Mouse (Mus musculus) liver, embryonic 12.5 days (tissue): ENCODE data around the gene Pitpna. TPM values are rescaled to one million over a fixed set of nuclear protein-coding genes. Genes with fewer than 3 reads are reported as not detected.

Experiments used
- ATAC-seq: fragments of 200-750 bp; cut with Nextera tagmentation; 2 replicates; pipeline ENCODE4 v1.8.0; 2017; ENCODE audit warnings: moderate number of reproducible peaks, mild to moderate bottlenecking, moderate library complexity
- H3K27ac ChIP-seq: fragments of 300-500 bp; sonication (generic); 2 replicates; pipeline ENCODE4 v1.5.1; 2016; ENCODE audit warnings: mild to moderate bottlenecking
- H3K27me3 ChIP-seq: fragments of 300-500 bp; sonication (generic); replicated peaks from 2 replicates; pipeline ENCODE4 v1.6.1; 2016; ENCODE audit warnings: mild to moderate bottlenecking, moderate library complexity
- H3K36me3 ChIP-seq: fragments of 300-500 bp; sonication (generic); 2 replicates; pipeline ENCODE4 v1.6.1; 2016; ENCODE audit warnings: mild to moderate bottlenecking, moderate library complexity
- H3K4me1 ChIP-seq: fragments of 300-500 bp; sonication (generic); 2 replicates; pipeline ENCODE4 v1.6.1; 2016
- H3K4me2 ChIP-seq: fragments of 300-500 bp; sonication (generic); 2 replicates; pipeline ENCODE4 v1.6.1; 2016; ENCODE audit warnings: mild to moderate bottlenecking, moderate library complexity
- H3K4me3 ChIP-seq: fragments of 300-500 bp; sonication (generic); 2 replicates; pipeline ENCODE4 v1.5.1; 2016; ENCODE audit warnings: mild to moderate bottlenecking, moderate library complexity
- H3K9ac ChIP-seq: fragments of 300-500 bp; sonication (generic); 2 replicates; pipeline ENCODE4 v1.6.1; 2016; ENCODE audit warnings: mild to moderate bottlenecking, moderate library complexity
- H3K9me3 ChIP-seq: fragments of 300-500 bp; sonication (generic); replicated peaks from 2 replicates; pipeline ENCODE4 v1.6.1; 2016; ENCODE audit warnings: mild to moderate bottlenecking, moderate library complexity
- WGBS: fragments of 180-500 bp; shearing (Covaris S2); methylation state at CpG from one replicate; pipeline ENCODE4 v1.1.7; 2016; ENCODE audit not compliant: insufficient replicate concordance; 5-methylcytosine and 5-hydroxymethylcytosine counted together
- polyA plus RNA-seq: library from polyadenylated mRNA; unstranded; fragments of >200 nt; fragmentation: Nextera tagmentation; extraction: Ambion mirVana; gene quantifications from 2 replicates; pipeline ENCODE4 v1.2.1, GENCODE M21; 2016

Gene Pitpna
- polyA plus RNA-seq, 1 experiment from 2014 or later, result 65.7 TPM

DNA sequence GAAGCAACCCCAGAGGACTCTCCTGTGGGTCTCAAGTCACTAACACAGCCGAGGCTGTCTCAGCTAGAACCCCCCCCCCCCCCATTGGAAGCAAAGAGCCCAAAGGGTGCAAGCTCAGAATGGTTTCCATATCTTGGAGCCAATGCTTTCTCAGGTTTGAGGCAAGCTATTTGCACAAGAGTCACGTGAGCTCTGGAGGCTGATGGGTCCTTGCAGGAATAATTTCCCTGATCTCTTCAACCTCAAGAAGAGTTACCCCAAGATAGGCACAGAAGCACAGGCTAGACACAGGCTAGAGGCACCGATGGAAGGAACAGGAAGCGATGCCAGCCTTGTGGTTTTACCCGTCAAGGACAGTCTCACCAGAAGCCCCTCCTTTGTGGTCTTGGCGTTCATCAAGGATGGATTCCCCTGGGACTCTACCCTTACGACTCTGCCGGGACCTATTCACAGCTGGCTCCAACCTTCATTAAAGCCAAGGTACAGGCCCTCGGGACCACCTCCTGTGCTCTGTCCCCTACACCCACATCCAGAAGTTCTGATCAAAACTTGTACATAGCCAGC is 12.3 kb upstream of the Pitpna start:
- Histone ChIP-seq H3K9ac (no peak overlapping the region), H3K4me1 (peaks cover 24% of the 10 kb centered on the region), H3K36me3 (no peaks in the 10 kb centered on the region), H3K27ac (no peak overlapping the region), H3K4me3 (no peak overlapping the region), H3K27me3 (0 out of 2 replicates have a peak, but pooled peaks cover 8% of the 10 kb centered on the region), H3K9me3 (no peaks in the 10 kb centered on the region), H3K4me2 (no peak overlapping the region)
- no peak for ATAC-seq
- WGBS, result 33% methylated on average over 9 of the region's 9 CpGs

- Histone ChIP-seq H3K27ac (no peak overlapping the region), H3K4me2 (no peak overlapping the region), H3K9ac (no peak overlapping the region), H3K36me3 (no peaks in the 10 kb centered on the region), H3K9me3 (no peaks in the 10 kb centered on the region), H3K4me3 (no peak overlapping the region), H3K27me3 (0 out of 2 replicates have a peak, but pooled peaks cover 8% of the 10 kb centered on the region), H3K4me1 (no peaks in the 10 kb centered on the region)
- no peak for ATAC-seq
- WGBS, result 80% methylated on average over 5 of the region's 5 CpGs
Measured at GRCm38 (mm10) chr11:75578609-75579008, 9.3 kb upstream of the Pitpna start.

DNA sequence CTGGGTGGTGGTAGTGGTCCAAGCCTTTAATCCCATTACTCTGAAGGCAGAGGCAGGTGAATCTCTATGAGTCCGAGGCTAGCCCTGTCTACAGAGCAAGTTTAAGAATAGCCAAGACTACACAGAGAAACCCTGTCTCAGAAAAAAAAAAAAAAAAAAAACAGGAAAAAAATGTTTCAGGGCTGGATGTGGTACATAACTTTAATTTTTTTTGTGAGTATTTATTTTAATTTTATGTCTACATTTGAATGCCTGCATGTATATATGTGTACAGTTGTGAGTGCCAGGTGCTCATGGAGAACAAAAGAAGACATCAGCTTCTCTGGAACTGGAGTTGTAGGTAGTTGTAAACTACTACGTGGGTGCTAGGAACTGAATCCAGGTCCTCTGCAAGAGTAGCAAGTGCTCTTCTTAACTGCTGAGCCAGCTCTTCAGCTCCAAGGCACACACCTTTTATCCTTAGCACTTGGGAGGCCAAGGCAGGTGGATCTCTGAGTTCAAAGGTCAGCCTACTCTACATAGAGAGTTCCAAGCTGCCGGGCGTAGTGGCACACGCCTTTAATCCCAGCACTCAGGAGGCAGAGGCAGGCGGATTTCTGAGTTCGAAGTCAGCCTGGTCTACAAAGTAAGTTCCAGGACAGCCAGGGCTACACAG is 6.3 kb upstream of the Pitpna start:
- H3K36me3 ChIP-seq, result no peaks in the 10 kb centered on the region
- H3K27me3 ChIP-seq, result no peaks in the 10 kb centered on the region

GRCm38 (mm10) chr11:75583521-75583920 is 4.4 kb upstream of the Pitpna start:
- Histone ChIP-seq H3K9me3 (no peaks in the 10 kb centered on the region), H3K4me3 (no peak overlapping the region), H3K4me2 (no peak overlapping the region), H3K27ac (no peak overlapping the region), H3K4me1 (peaks cover 9% of the 10 kb centered on the region), H3K36me3 (no peaks in the 10 kb centered on the region), H3K27me3 (no peaks in the 10 kb centered on the region), H3K9ac (no peak overlapping the region)
- no peak for ATAC-seq
- 52% methylated on average over 2 of the region's 2 CpGs for WGBS

More for the DNA sequence above, 6.3 kb upstream of the Pitpna start:
- Histone ChIP-seq H3K4me2 (no peak overlapping the region), H3K27ac (no peak overlapping the region), H3K4me1 (no peaks in the 10 kb centered on the region), H3K9me3 (no peaks in the 10 kb centered on the region), H3K4me3 (no peak overlapping the region), H3K9ac (no peak overlapping the region)
- 85% methylated on average over 7 of the region's 7 CpGs for WGBS
- no peak for ATAC-seq

GRCm38 (mm10) chr11:75585061-75585460 is 2.8 kb upstream of the Pitpna start:
- H3K27ac ChIP-seq, result no peak overlapping the region
- H3K27me3 ChIP-seq, result no peaks in the 10 kb centered on the region
- no peak for ATAC-seq
- no peak overlapping the region for H3K4me3 ChIP-seq
- H3K9ac ChIP-seq, result no peak overlapping the region
- peaks cover 24% of the 10 kb centered on the region for H3K4me1 ChIP-seq
- H3K4me2 ChIP-seq, result no peak overlapping the region
- WGBS, result 43% methylated on average over 4 of the region's 4 CpGs
- peaks cover 2% of the 10 kb centered on the region; the same call in 1 of the 2 replicates for H3K36me3 ChIP-seq
- no peaks in the 10 kb centered on the region for H3K9me3 ChIP-seq

DNA sequence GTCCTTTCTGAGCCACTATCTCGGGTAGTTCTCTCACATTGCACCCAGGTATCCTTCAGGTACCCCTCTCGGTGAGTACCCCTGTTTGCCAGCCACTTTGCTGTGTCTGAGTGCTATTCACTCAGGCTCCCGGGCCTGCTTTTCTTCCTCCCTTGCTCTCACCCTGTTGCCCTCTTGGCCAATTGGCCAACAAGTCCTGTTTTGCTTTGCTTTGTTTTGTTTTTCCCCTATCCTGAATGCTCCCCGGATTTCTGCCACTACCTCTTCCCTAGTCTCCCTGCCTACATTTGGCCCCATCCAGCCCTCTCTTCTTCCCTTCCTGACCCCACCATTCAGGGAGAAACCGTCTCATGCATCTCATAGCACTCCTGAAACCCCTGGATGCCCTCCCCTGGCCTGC is 1.9 kb upstream of the Pitpna start:
- no peak for ATAC-seq
- H3K9me3 ChIP-seq, result no peaks in the 10 kb centered on the region
- WGBS, result 66% methylated on average over 5 of the region's 5 CpGs

GRCm38 (mm10) chr11:75586963-75587362 is 934 bp upstream of the Pitpna start:
- Histone ChIP-seq H3K4me1 (peaks cover 40% of the 10 kb centered on the region), H3K27ac (no peak overlapping the region), H3K27me3 (no peaks in the 10 kb centered on the region), H3K4me3 (no peak overlapping the region), H3K9ac (no peak overlapping the region), H3K4me2 (peak overlapping the region; percentile 95; the same call in 1 of the 2 replicates), H3K9me3 (no peaks in the 10 kb centered on the region), H3K36me3 (peaks cover 15% of the 10 kb centered on the region; the same call in 1 of the 2 replicates)
- 75% methylated on average over 5 of the region's 5 CpGs for WGBS
- no peak for ATAC-seq

More for the DNA sequence above, 1.9 kb upstream of the Pitpna start:
- H3K27me3 ChIP-seq, result no peaks in the 10 kb centered on the region
- H3K4me2 ChIP-seq, result no peak overlapping the region
- no peak overlapping the region for H3K9ac ChIP-seq
- peaks cover 7% of the 10 kb centered on the region; the same call in 1 of the 2 replicates for H3K36me3 ChIP-seq
- no peak overlapping the region for H3K4me3 ChIP-seq
- no peak overlapping the region for H3K27ac ChIP-seq
- peaks cover 30% of the 10 kb centered on the region for H3K4me1 ChIP-seq

DNA sequence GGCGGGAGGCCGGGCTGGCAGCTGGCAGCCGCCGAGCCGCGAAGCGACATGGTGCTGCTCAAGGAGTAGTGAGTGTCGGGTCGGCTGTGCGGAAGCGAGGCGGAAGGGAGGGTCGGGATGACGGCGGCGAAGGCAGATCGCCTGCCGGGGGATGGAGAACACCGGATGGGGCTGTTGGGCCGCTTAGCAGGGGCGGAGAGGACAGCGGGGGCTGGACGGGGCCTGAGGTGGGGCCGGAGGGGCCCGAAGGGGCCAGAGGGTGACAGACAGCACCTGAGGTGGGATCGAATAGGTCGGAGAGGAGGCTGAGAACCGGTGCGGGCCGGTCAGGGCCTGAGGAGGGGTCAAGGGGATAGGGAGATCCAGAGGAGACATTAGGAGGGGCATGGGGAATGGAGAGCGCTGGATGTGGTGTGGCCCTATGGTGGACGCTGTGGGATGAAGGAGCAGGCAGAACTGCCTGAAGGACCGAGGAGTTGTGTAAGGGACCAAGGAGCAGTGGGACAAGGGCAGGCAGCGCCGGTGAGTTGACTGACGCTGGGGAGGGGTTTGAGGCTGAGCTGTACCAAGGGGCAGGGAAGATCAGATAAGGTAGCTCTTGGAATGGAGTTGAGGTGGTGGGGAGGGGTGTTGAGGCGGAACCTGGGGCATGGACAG is 516 bp downstream of the Pitpna start:
- Histone ChIP-seq H3K4me2 (peak overlapping the region; percentile 95), H3K4me3 (peak overlapping the region; percentile 85), H3K9ac (peak overlapping the region; percentile 93), H3K4me1 (peaks cover 45% of the 10 kb centered on the region), H3K27me3 (no peaks in the 10 kb centered on the region), H3K36me3 (peaks cover 30% of the 10 kb centered on the region), H3K9me3 (no peaks in the 10 kb centered on the region), H3K27ac (peak overlapping the region; percentile 85)
- WGBS, result 1% methylated on average over 37 of the region's 37 CpGs
- ATAC-seq, result peak; percentile 66

- H3K4me1 ChIP-seq, result peaks cover 59% of the 10 kb centered on the region
- 45% methylated on average over 5 of the region's 5 CpGs for whole genome bisulfite sequencing
Measured at GRCm38 (mm10) chr11:75592612-75593011, 4.7 kb downstream of the Pitpna start.

DNA sequence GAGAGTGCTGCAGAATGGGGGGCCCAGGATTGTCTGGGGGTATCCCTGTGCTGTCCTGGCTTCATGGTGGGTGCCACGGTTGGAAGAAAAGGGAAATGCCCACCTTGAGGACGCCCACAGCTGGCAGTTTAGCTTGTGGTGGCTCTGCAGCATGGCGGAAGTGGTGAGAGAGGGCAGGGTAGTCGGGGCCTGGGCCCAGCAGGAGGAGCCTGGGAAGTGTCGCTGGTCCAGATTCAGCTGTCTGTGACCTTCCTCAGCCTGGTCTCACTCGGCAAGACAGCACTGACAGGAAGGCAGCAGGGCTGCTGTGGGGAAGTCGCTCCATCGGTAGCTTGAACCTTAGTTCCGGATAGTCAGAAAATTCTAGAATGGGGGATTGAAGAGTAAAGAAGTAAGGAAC is 6.5 kb downstream of the Pitpna start:
- H3K4me1 ChIP-seq, result peaks cover 51% of the 10 kb centered on the region
- peaks cover 87% of the 10 kb centered on the region for H3K36me3 ChIP-seq
- no peak for ATAC-seq
- WGBS, result 69% methylated on average over 9 of the region's 9 CpGs
- H3K4me3 ChIP-seq, result no peak overlapping the region
- no peaks in the 10 kb centered on the region for H3K9me3 ChIP-seq
- H3K4me2 ChIP-seq, result no peak overlapping the region
- H3K27ac ChIP-seq, result no peak overlapping the region
- no peak overlapping the region for H3K9ac ChIP-seq
- H3K27me3 ChIP-seq, result no peaks in the 10 kb centered on the region

More at GRCm38 (mm10) chr11:75592612-75593011, 4.7 kb downstream of the Pitpna start:
- Histone ChIP-seq H3K4me3 (no peak overlapping the region), H3K27ac (no peak overlapping the region), H3K9ac (no peak overlapping the region), H3K4me2 (peak overlapping the region; percentile 19; the same call in 1 of the 2 replicates), H3K9me3 (no peaks in the 10 kb centered on the region), H3K27me3 (no peaks in the 10 kb centered on the region), H3K36me3 (peaks cover 70% of the 10 kb centered on the region)
- no peak for ATAC-seq

DNA sequence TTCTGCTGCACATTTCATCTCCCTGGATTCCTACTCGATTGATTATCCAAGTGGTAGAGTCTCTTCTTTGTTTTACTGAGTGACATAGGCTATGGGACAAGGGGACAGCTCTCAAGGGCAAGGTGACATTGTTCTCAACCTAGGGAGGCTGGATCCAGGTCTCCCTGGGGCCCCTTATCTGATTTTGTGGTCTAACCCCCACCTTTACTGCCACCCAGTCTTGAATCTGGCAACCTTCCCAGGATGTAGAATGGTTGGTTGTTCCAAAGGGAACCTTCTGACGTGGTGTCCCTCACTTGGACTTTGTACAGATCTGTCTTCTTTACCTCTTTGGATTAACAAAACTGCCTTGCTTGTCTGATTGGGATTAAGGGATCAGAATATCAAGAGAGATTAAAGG is 7.5 kb downstream of the Pitpna start:
- Histone ChIP-seq H3K27ac (no peak overlapping the region), H3K36me3 (peaks cover 88% of the 10 kb centered on the region), H3K4me3 (no peak overlapping the region), H3K4me1 (peaks cover 43% of the 10 kb centered on the region), H3K9ac (no peak overlapping the region), H3K9me3 (no peaks in the 10 kb centered on the region), H3K27me3 (no peaks in the 10 kb centered on the region), H3K4me2 (no peak overlapping the region)
- 64% methylated on average over 2 of the region's 2 CpGs for WGBS
- no peak for ATAC-seq

DNA sequence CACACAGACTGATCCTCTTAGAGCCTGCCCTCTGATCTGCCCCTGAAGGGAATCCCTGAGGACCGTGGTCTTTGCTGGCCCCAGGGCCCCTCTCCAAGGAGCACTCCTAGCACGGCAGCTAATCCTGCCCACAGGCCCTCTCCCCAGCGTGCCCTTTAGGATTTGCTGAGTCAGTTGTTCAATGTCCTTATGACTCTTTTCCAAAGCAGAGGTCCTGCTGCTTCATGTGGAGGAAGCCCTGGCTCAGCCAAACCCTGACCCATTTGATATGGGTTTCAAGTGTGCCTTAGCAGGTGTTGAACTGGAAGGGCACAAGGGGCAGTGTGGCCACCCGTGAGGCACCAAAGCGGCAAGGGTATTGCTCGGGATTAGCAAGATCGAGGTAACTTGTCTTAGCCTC is 7.9 kb downstream of the Pitpna start:
- H3K4me3 ChIP-seq, result no peak overlapping the region
- peaks cover 91% of the 10 kb centered on the region for H3K36me3 ChIP-seq
- H3K4me2 ChIP-seq, result no peak overlapping the region
- H3K27me3 ChIP-seq, result no peaks in the 10 kb centered on the region
- WGBS, result 83% methylated on average over 7 of the region's 7 CpGs
- no peak overlapping the region for H3K27ac ChIP-seq
- no peak for ATAC-seq
- peaks cover 41% of the 10 kb centered on the region for H3K4me1 ChIP-seq
- no peaks in the 10 kb centered on the region for H3K9me3 ChIP-seq
- H3K9ac ChIP-seq, result no peak overlapping the region
